Mouse (Mus musculus): ENCODE data around the gene Traf4.
"Not testable (repeated sequence)": the region's sequence is repeated elsewhere in the genome, so short reads cannot be mapped to it uniquely, and the experiment has no call there.

Traf4 gene

GRCm38 (mm10) chr11:78164924-78165760, at the start of gene Traf4:
Gene Traf4 (minus strand): TSS chr11:78165589.
- DNase-seq, result peak; percentile 96

- no peak for DNase-seq
These were observed 47.9 kb upstream of the Traf4 start for GRCm38 (mm10) chr11:78213086-78213817.

DNA sequence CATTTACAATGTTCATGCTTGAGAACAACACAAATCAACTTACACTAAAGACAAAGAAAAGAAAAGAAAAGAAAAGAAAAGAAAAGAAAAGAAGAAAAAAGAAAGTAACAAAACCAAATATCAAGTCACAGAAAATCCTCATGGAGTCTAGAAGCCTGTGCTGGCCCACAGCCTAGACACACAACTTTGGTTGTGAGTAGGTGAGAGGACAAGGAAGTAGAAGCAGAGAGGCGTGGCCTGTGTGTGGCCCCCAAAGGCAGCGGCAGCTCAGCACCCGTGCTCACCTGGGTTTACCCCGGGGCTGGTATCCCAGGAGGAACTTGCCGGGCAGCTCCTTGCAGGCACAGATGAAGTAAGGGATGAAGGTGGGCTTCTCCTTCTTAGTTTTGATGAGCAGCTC, 46.1 kb upstream of the Traf4 start:
- no peak for DNase-seq

DNA sequence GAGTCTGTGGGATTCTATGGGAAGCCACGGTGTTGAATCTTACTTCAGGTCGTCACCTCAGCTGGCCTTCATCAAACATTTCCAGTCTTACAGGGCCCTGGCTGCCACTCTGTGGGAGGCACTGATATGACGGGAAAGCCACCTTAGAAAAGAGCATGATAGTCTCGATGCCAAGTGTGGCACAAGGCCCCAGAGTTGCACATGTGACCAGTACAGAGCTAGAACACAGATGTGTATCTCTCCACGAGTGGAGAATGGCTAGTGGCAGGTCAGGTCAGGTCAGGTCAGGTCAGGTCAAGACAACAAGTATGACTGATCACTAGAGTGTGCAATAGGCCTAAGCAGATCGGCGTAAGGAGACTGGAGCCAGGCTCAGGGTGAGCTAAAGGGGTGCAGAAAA, 45.2 kb upstream of the Traf4 start:
- DNase-seq, result no peak

DNA sequence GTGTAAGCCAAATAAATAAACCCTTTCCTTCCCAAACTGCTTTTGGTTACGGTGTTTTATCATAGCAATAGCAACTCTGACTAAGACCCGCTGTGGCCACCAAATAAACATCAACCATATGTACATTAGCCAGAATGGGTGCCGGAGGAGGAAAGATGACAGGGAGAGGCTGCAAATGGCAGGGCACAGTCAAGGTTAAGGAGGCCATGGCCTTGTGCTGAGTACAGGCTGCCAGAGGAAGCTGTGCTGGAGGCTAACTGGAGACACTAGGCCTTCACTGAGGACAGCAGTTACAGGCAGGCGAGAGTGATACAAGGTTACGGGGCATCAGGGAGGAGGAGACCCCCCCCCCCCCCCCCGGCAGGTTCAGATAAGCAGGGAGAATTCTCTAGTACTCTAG, 44.5 kb upstream of the Traf4 start:
- DNase-seq, result no peak

GRCm38 (mm10) chr11:78207190-78207589, 41.8 kb upstream of the Traf4 start:
- no peak for DNase-seq

DNA sequence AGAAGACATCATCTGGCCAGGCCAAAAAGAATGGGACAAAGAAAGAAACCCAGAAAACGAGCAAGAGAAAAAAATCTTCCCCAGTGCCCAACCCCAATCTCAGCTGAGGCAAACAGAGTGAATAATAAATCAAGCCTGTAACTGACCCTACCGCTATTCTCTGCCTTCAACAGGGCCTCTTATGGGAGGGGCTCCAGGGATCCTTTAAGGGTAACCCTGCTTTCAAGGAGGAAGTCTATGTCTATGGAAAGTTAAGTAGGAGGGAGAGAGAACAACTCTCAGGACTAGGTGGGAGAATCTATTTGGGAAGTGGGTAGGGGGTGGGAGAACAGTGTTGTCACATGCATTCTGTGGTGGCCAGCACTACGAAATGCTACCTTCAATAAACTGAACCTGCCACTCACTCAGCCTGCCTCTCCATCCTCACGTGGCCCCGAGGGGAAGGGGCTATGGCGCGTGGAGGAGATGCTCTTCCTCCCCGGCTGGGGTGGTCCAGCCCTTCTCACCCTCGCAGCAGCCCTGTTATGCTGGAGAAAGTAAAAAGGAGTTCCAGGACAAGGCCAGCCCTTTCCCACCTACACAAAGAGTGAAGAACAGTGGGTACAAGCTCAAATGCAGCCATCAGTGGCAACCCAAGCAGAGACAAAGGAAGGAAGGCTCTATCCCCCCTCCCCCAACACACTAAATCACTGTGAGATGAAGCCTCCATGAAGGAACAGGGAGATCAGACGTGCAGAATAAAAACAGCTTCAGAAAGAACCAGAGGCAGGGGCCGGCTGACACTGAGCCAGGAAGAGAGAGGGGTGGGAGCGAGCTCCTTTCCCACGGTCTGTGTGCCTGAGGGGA, 40.2 kb upstream of the Traf4 start:
- no peak for DNase-seq

- no peak for DNase-seq
These were observed 38.9 kb upstream of the Traf4 start for GRCm38 (mm10) chr11:78204287-78204686.

- DNase-seq, result no peak
These were observed 37.0 kb upstream of the Traf4 start for GRCm38 (mm10) chr11:78202372-78202771.

DNA sequence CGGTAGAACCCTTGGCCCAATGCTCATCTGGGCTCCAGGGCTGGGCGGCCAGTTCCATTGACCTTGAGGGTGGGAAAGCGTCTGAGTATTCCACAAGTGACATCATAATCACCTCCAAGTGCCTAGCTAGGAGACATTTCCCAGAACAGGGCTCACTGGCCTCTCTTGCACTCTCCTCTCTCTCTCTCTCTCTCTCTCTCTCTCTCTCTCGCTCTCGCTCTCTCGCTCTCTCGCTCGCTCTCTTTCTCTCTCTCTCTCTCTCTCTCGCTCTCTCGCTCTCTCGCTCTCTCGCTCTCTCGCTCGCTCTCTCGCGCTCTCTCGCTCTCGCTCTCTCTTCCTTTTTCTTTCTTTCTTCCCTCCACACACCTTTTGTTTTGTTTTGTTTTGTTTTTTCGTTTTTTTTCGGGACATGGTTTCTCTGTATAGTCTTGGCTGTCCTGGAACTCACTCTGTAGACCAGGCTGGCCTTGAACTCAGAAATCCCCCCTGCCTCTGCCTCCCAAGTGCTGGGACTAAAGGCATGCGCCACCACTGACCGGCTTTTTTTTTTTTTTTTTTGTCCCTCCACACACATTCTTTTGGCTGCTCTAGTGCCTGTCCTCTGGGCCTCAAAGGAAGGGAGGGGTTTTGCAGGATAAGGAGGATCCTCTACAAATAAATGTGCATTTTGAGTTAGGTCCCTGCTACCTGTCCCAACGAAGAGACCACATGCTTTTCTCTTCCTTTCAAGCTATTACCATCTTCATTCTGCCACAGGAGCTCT, 29.9 kb upstream of the Traf4 start:
- no peak for DNase-seq

DNA sequence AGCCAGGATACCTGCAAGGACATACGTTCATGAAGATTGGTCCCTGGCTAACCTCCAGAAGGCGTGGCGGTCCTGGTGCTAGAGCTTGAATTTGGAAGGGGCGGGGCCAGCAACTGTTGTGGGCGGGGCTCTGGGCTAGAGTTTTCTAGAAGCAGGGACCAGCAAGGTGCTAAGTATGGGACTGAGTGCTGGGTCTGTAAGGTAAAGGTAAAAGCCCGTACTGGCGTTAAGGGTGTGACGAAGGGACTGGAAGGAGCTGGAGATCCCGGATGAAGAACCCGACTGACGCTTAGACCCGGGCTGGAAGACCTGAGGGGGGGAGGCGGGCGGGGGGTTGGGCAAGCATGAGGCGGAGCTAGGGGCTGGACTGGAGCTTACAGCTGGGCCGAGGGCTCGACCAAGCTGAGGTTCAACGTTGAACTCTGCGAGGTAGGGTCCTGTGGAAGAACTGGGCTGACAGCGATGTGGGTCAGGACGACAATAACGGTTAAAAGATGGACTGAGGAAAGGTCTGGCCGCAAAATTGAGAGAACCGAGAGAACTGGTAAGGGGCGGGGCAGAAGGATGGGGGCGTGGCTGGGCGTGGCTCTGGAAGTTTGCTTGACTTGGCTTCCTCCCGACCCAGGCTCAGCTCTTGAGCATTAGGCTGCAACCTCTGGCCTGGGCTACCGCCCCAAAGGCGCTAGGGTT, 29.2 kb upstream of the Traf4 start:
- DNase-seq, result peak; percentile 80

- no peak for DNase-seq
These were observed 27.7 kb upstream of the Traf4 start, which contains the start of gene Proca1 for GRCm38 (mm10) chr11:78193113-78193512. Gene Proca1 (plus strand): TSS chr11:78193392.

DNA sequence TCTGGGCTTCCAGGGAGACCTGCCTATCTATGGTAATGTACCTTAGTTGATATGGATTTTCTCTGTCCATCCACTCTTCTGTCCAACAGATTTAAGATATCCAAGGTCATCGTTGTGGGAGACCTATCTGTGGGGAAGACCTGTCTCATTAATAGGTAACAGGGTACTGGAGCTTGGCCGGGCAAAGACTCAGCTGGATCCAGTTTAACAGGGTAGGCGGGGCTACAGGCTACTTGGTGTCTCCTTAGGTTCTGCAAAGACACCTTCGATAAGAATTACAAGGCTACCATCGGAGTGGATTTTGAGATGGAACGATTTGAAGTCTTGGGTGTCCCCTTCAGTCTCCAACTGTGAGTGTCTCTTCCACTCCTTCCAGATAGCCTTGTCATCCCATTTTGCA, 24.7 kb upstream of the Traf4 start:
- no peak for DNase-seq

DNA sequence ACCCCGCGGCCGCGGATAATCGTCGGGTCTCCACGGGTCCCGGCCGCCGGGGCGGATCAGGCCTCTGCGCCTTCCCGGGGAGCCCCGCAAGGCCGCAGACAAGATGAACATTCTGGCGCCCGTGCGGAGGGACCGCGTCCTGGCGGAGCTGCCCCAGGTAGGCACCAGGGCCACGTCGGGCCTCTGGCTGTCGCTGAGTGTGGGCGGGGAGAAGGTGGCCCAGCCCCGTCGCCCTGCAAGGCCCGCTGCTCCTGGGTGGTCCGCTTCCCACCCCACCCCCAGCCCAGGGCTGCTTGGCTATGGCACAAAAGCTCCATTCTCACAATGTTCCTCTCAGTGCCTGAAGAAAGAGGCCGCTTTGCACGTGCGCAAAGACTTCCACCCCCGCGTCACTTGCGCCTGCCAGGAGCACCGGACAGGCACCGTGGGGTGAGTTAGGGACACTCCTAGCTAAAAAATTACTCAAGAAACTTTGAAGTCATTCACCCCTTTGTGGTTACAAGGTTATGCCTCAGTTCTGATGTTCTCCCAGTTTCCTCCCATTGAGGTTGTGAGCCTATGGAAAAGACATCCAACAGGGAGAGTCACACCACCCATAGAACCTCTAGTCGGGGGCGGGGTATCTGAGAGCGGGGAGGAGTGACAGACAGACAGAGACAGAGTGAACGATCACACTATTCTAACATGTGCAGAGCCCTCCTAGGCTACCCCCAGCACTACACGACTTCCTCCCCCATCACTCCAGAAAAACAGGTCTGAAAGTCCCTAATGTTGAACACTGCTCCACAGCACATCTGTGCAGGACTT, 24.0 kb upstream of the Traf4 start:
- DNase-seq, result no peak

DNA sequence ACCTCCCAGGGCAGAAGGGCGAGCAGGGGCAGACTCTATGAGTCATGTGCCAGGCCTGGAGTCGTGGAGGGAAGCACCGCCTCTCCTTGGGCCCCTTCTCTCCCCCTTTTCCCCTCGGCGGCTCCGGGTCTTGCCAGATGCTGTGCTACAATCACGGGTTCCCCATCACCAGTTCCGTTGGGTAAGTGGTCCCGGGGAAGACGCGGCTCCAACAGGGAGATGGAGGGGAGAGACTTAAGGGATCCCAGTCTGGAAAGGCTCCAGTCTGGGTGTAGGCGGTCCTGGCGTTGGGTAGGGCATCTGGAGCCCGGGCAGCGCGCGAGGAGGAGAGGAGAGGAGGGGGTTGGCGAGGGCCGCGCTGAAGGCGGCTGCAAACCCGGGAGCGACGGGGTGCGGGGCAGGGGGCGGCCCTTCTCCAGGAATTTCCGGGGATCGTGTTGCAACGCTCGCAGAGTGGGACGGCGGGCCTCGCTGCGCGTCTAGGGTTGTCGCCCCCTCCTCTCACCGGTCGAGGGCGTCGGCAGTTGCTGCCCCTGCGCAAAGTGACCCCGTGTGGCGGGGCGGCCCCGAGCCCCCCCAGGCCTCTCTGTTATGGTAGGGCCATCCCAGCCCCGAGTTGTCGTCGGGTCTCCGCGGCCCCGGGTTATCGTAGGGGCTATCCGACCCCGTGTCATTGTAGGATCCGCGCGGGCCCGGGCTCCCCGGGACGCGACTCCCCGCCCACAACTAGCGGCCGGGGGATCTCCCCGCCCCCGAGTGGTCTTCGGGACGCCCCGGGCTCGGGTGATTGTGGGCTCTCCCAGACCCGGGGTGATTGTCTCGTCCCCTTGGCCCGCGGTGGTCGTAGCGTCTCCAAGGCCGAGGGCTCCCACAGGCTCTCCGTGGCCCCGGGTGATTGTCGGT, 23.2 kb upstream of the Traf4 start, which contains the start of gene Rab34:
TSS of gene Rab34 (plus strand) at position 100 of the 903 bp plus-strand sequence.
- DNase-seq, result peak; percentile 43

- DNase-seq, result not testable (repeated sequence)
These were observed 19.3 kb upstream of the Traf4 start for GRCm38 (mm10) chr11:78184702-78185101.

DNA sequence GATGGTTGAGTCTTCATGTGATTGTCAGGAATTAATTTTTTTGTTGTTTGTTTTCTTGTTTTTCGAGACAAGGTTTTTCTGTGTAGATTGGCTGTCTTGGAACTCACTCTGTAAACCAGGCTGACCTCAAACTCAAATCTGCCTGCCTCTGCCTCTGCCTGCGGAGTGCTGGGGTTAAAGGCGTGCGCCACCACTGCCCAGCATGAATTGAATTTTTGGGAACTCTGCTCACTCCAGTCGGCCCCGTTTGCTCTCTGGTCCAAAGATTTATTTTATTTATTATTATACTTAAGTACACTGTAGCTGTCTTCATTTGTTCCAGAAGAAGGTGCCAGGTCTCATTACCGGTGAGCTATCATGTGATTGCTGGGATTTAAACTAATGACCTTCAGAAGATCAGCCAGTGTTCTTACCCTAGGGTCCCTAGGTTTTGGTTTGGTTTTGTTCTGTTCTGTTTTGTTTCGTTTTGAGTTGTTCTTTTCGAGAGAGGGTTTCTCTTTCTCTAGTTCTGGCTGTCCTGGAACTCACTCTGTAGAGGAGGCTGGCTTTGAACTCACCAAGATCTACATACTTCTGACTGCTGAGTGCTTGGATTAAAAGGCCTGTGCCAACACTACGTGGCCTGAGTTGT, 18.6 kb upstream of the Traf4 start:
- no peak for DNase-seq

- peak; percentile 75 for DNase-seq
These were observed 17.8 kb upstream of the Traf4 start, which contains the start of gene Rpl23a for GRCm38 (mm10) chr11:78182961-78183844. Gene Rpl23a (minus strand): TSS chr11:78183584.

Measured in thymus, postnatal 4 days (tissue).